Mouse (Mus musculus) lung, embryonic 16.5 days (tissue): ENCODE measurements around the gene Adgrv1. TPM values are rescaled to one million over a fixed set of nuclear protein-coding genes. Genes with fewer than 3 reads are reported as not detected.
"Not testable (repeated sequence)": the region's sequence is repeated elsewhere in the genome, so short reads cannot be mapped to it uniquely, and the experiment has no call there.

Source experiments
- ATAC-seq: fragments of 200-750 bp; cut with Nextera tagmentation; 2 replicates; pipeline ENCODE4 v1.8.0; 2017; ENCODE audit warnings: low read depth, mild to moderate bottlenecking, moderate library complexity
- H3K27ac ChIP-seq: fragments of 300-500 bp; sonication (generic); 2 replicates; pipeline ENCODE4 v1.5.1; 2014; ENCODE audit warnings: mild to moderate bottlenecking, control low read depth, low read length
- H3K27me3 ChIP-seq: fragments of 300-500 bp; sonication (generic); 2 replicates; pipeline ENCODE4 v1.6.1; 2014; ENCODE audit warnings: low read depth, low read length, mixed read lengths; ENCODE audit not compliant: control insufficient read depth, insufficient read depth
- H3K36me3 ChIP-seq: fragments of 300-500 bp; sonication (generic); 2 replicates; pipeline ENCODE4 v1.6.1; 2014; ENCODE audit warnings: low read length; ENCODE audit not compliant: control insufficient read depth, insufficient read depth
- H3K4me1 ChIP-seq: fragments of 300-500 bp; sonication (generic); replicated peaks from 2 replicates; pipeline ENCODE4 v1.6.1; 2014; ENCODE audit warnings: low read length, mixed read lengths; ENCODE audit not compliant: control insufficient read depth, insufficient read depth
- H3K4me2 ChIP-seq: fragments of 300-500 bp; sonication (generic); 2 replicates; pipeline ENCODE4 v1.6.1; 2014; ENCODE audit warnings: low read depth, low read length, control low read depth
- H3K4me3 ChIP-seq: fragments of 300-500 bp; sonication (generic); 2 replicates; pipeline ENCODE4 v1.5.1; 2014; ENCODE audit warnings: mild to moderate bottlenecking, low read length, control low read depth
- H3K9ac ChIP-seq: fragments of 300-500 bp; sonication (generic); 2 replicates; pipeline ENCODE4 v1.6.1; 2014; ENCODE audit warnings: low read length, control low read depth
- H3K9me3 ChIP-seq: fragments of 300-500 bp; sonication (generic); 2 replicates; pipeline ENCODE4 v1.6.1; 2016; ENCODE audit warnings: low read length; ENCODE audit not compliant: control insufficient read depth
- WGBS: fragments of 180-500 bp; shearing (Covaris S2); extraction: QIAGEN DNeasy Blood & Tissue Kit; methylation state at CpG from one replicate; pipeline ENCODE4 v1.1.7; 2014; 5-methylcytosine and 5-hydroxymethylcytosine counted together
- polyA plus RNA-seq: library from polyadenylated mRNA; unstranded; fragments of >200 nt; fragmentation: Nextera tagmentation; extraction: Ambion mirVana; gene quantifications from 2 replicates; pipeline ENCODE4 v1.2.1, GENCODE M21; 2015

Adgrv1 gene
- polyA plus RNA-seq, 1 experiment from 2014 or later: 1.3 TPM

- no peak overlapping the region for H3K4me2 ChIP-seq
- ATAC-seq: no peak
- H3K27ac ChIP-seq: no peak overlapping the region
- 0 out of 2 replicates have a peak, but pooled peaks cover 2% of the 10 kb centered on the region for H3K4me1 ChIP-seq
- WGBS: 65% methylated on average over 5 of the region's 5 CpGs
- peaks cover 20% of the 10 kb centered on the region for H3K27me3 ChIP-seq
- no peaks in the 10 kb centered on the region for H3K9me3 ChIP-seq
- H3K36me3 ChIP-seq: no peaks in the 10 kb centered on the region
- no peak overlapping the region for H3K9ac ChIP-seq
- no peak overlapping the region for H3K4me3 ChIP-seq
These were observed 2.4 kb downstream of the Adgrv1 start for GRCm38 (mm10) chr13:81630566-81630965.

- WGBS: 66% methylated on average over 3 of the region's 3 CpGs
- no peak for ATAC-seq
- Histone ChIP-seq H3K27me3 (peaks cover 16% of the 10 kb centered on the region), H3K4me1 (0 out of 2 replicates have a peak, but pooled peaks cover 2% of the 10 kb centered on the region), H3K9ac (no peak overlapping the region), H3K36me3 (no peaks in the 10 kb centered on the region), H3K4me3 (no peak overlapping the region), H3K9me3 (no peaks in the 10 kb centered on the region), H3K4me2 (no peak overlapping the region), H3K27ac (no peak overlapping the region)
These were observed 3.6 kb downstream of the Adgrv1 start for GRCm38 (mm10) chr13:81629395-81629794.

GRCm38 (mm10) chr13:81628631-81629190 lies 4.2 kb downstream of the Adgrv1 start:
- WGBS: 51% methylated on average over 2 of the region's 2 CpGs
- no peak for ATAC-seq
- H3K4me2 ChIP-seq: no peak overlapping the region
- no peak overlapping the region for H3K9ac ChIP-seq
- 0 out of 2 replicates have a peak, but pooled peaks cover 2% of the 10 kb centered on the region for H3K4me1 ChIP-seq
- H3K27me3 ChIP-seq: peaks cover 14% of the 10 kb centered on the region
- H3K27ac ChIP-seq: no peak overlapping the region
- H3K36me3 ChIP-seq: no peaks in the 10 kb centered on the region
- H3K9me3 ChIP-seq: no peaks in the 10 kb centered on the region
- H3K4me3 ChIP-seq: no peak overlapping the region

- 70% methylated on average over 1 of the region's 1 CpGs for WGBS
- not testable (repeated sequence) for ATAC-seq
These were observed 5.1 kb downstream of the Adgrv1 start for GRCm38 (mm10) chr13:81627861-81628260.

GRCm38 (mm10) chr13:81610349-81610748 lies 22.6 kb downstream of the Adgrv1 start:
- ATAC-seq: no peak
- 78% methylated on average over 4 of the region's 4 CpGs for WGBS
- no peak overlapping the region for H3K27ac ChIP-seq
- no peaks in the 10 kb centered on the region for H3K27me3 ChIP-seq
- no peak overlapping the region for H3K9ac ChIP-seq
- H3K4me3 ChIP-seq: no peak overlapping the region
- no peak overlapping the region for H3K4me2 ChIP-seq
- no peaks in the 10 kb centered on the region for H3K36me3 ChIP-seq
- no peaks in the 10 kb centered on the region for H3K4me1 ChIP-seq
- H3K9me3 ChIP-seq: no peaks in the 10 kb centered on the region

More at GRCm38 (mm10) chr13:81627861-81628260, 5.1 kb downstream of the Adgrv1 start:
- H3K4me1 ChIP-seq, H3K9me3 ChIP-seq, H3K4me3 ChIP-seq, H3K27ac ChIP-seq, H3K36me3 ChIP-seq, H3K27me3 ChIP-seq, H3K4me2 ChIP-seq, H3K9ac ChIP-seq: not testable (repeated sequence)

GRCm38 (mm10) chr13:81606991-81607390 lies 26.0 kb downstream of the Adgrv1 start:
- no peak overlapping the region for H3K27ac ChIP-seq
- no peak overlapping the region for H3K4me2 ChIP-seq
- WGBS: 81% methylated on average over 2 of the region's 2 CpGs
- no peak for ATAC-seq
- H3K4me3 ChIP-seq: no peak overlapping the region
- H3K36me3 ChIP-seq: no peaks in the 10 kb centered on the region
- no peaks in the 10 kb centered on the region for H3K27me3 ChIP-seq
- no peak overlapping the region for H3K9ac ChIP-seq
- H3K4me1 ChIP-seq: no peaks in the 10 kb centered on the region
- H3K9me3 ChIP-seq: no peaks in the 10 kb centered on the region; the same call in 1 of the 2 replicates

- Histone ChIP-seq H3K9ac (no peak overlapping the region), H3K4me1 (no peaks in the 10 kb centered on the region), H3K9me3 (no peaks in the 10 kb centered on the region), H3K36me3 (no peaks in the 10 kb centered on the region), H3K4me2 (no peak overlapping the region), H3K27me3 (no peaks in the 10 kb centered on the region), H3K27ac (no peak overlapping the region), H3K4me3 (no peak overlapping the region)
- ATAC-seq: no peak
- WGBS: 71% methylated on average over 9 of the region's 9 CpGs
These were observed 35.9 kb downstream of the Adgrv1 start for GRCm38 (mm10) chr13:81596910-81597607.

- H3K4me2 ChIP-seq: no peak overlapping the region
- H3K27ac ChIP-seq: no peak overlapping the region
- 67% methylated on average over 8 of the region's 8 CpGs for WGBS
- H3K9me3 ChIP-seq: no peaks in the 10 kb centered on the region
- no peak overlapping the region for H3K4me3 ChIP-seq
- H3K9ac ChIP-seq: no peak overlapping the region
- no peaks in the 10 kb centered on the region for H3K27me3 ChIP-seq
- no peaks in the 10 kb centered on the region for H3K4me1 ChIP-seq
- no peaks in the 10 kb centered on the region for H3K36me3 ChIP-seq
- ATAC-seq: peak; percentile 34; the same call in 1 of the 2 replicates
These were observed 54.3 kb downstream of the Adgrv1 start for GRCm38 (mm10) chr13:81578692-81579091.

GRCm38 (mm10) chr13:81570241-81570821 lies 62.6 kb downstream of the Adgrv1 start:
- no peaks in the 10 kb centered on the region for H3K36me3 ChIP-seq
- 48% methylated on average over 12 of the region's 12 CpGs for WGBS
- H3K9ac ChIP-seq: no peak overlapping the region
- H3K27ac ChIP-seq: peak overlapping the region; percentile 59; the same call in 1 of the 2 replicates
- no peaks in the 10 kb centered on the region for H3K27me3 ChIP-seq
- no peaks in the 10 kb centered on the region for H3K9me3 ChIP-seq
- H3K4me3 ChIP-seq: peak overlapping the region; percentile 19; the same call in 1 of the 2 replicates
- H3K4me2 ChIP-seq: peak overlapping the region; percentile 48
- ATAC-seq: peak; percentile 83
- no peaks in the 10 kb centered on the region for H3K4me1 ChIP-seq
